Mouse (Mus musculus) layer of hippocampus, postnatal 14 days (tissue): Measurements from ENCODE around the gene Nedd9. TPM values are rescaled to one million over a fixed set of nuclear protein-coding genes. Genes with fewer than 3 reads are reported as not detected.
A peak's percentile ranks its signal among the peaks of the same experiment; 100 is the strongest.
"Not testable (repeated sequence)": the region's sequence is repeated elsewhere in the genome, so short reads cannot be mapped to it uniquely, and the experiment has no call there.

Source experiments
- DNase-seq, 2 experiments: peaks; one replicate each; pipeline ENCODE4 v3.0.0; 2021 to 2022; ENCODE audit warnings: low spot score in 2 of 2, mixed read lengths in 1 of 2
- total RNA-seq, 2 experiments: library from RNA; stranded (reverse); gene quantifications; 2 replicates each; pipeline ENCODE4 v1.2.3; 2021

Nedd9 gene
- total RNA-seq, 2 experiments from 2014 or later, result 16.5 to 20.6 TPM

DNA sequence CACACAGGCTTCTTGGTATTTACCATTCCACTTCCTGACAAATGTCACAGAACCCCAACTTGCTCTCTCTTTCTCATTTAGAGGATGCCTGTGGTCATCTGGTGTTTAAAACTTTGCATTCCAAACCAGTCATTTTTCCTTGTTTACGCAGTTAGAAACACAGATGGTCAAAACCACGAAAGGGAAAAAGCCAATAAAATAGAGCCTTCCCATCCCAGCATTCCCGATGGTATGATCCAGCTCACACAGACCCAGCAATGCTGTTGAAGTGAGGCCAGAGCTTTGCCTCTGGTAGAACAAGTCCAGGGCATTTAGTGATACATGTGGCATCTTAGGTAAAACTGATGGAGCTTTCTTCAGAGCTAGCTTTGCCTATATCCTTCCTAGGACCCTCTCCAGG lies 165.7 kb downstream of the Nedd9 start:
- no peak for DNase-seq

DNA sequence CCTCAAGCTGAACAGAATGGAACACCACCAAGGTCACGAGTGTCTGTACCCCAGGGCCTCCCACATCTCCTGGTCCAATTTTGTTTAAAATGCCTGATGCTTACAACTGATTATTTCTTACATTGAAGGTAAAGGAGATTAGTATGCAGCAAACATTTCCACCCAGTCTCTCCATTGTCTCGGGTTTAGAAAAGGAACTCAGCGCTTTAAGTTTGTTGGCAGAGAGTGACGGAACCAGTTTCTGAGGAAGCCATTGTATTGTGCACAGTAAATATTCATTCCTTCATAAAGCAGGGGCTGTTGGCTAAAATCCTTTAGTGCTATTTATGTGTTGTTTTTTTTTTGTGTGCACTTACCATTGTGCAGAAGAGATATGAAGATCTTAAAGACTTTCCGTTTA lies 166.4 kb downstream of the Nedd9 start:
- DNase-seq, result no peak

DNA sequence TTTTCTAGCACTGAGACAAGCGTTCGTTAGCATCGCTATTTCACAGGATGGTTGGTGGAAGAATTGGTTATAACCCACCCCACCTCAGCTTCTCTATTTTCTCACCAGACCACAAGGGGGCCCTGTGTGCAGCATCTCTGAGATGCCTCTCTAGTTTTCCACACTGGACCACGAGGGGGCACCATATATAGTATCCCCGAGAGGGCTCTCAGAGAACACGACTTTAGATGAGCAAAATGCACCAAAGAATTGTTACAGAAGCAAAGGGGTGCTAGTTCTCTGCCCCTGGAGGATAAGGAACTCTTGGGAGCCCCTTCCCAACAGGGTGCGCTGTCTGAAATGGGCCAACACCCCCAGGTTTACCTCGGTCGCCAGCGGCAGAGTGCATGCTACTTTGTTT lies 184.4 kb downstream of the Nedd9 start:
- peak; percentile 76 to 83 for DNase-seq

DNA sequence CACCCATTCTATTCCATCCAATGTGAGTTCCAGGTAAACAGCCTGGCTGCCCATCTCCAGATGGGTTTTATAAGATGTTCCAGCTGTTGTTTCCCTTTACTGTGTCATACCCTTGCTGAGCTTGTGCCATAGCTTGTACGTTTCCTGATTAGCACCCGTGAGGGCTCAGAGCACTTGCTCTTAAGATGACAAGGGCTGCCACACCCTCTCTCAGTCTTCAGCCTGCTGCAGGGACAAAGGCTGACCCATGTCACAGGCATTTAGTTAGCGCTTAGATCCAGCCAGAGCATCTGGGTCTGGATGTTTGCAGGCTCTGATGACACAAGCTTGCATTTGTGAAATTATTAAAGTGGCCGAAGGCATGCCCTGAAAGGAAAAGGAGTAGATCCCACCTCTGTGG lies 187.1 kb downstream of the Nedd9 start:
- no peak for DNase-seq

DNA sequence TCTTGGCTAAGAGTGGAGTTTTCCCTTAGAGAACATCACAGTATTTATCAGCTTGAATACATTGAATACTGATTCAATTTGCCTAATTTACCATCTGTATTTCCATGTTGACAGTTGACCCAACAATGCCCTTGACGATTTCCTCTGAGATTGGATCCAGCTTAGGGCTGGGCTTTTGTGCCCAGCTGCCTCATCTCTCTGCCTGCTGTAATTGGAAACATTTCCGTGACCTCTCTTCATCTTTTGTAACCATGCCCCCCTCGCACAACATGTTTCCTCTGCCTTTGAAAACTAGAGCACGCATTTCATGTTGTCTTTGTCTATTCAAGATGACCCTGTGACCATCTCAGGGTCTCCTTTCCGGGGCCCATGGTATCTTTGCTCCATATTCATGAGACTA lies 188.2 kb downstream of the Nedd9 start:
- no peak for DNase-seq

DNA sequence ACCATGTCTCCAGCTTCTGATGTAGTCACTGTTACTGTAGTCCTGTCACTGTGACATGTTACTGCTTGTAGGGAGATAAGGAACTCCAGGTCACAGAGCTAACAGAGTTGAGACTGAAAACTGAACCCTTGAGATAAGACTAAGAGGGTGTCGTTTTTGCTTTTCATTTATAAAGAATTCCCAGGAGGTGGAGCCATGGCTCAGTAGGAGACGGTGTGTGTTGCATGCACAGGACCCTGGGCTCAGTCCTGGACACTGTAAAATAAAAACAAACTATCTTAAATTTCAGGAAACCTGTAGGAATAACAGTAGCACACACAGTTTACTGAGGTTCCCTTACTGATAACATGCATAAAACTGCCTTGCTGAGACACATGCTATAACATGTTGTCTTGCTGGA lies 188.6 kb downstream of the Nedd9 start:
- no peak for DNase-seq

DNA sequence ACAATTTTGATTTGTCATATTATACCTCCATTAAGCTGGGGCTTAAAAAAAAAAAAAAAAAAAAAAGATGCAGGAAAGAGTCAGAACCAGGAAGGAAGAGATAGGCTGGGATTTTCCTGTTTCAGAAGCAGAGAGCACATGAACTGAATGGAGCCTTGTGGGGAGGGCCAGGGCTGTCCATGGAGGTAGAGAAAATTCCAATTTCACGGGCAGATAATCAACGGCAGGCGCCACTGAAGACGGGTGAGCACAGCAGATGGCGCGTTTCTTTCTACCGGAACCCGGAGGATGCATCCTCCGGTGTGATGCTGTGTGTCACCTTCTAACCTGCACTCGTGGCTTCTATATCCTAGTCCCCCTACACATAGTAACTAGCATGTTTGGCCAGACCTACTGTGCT lies 190.8 kb downstream of the Nedd9 start:
- DNase-seq, result no peak

DNA sequence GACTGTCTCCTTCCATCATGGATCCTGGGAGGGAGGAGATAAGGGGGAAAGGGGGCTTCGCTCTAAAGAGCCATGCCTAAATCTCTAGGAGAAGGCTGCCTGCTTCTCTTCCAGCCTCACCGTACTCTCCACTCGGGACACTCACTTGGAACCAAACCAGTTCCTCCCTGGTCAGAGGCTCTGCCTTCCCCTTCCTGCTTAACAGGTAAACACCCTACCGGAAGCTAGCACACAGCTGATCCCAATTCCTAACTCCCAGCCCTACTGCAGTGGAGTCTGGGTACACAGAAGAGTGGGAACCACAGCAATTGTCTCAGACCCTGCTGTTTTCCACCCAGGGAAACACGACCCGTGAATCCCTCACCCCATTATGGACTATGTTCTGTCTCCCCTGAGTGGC lies 191.3 kb downstream of the Nedd9 start:
- no peak for DNase-seq

DNA sequence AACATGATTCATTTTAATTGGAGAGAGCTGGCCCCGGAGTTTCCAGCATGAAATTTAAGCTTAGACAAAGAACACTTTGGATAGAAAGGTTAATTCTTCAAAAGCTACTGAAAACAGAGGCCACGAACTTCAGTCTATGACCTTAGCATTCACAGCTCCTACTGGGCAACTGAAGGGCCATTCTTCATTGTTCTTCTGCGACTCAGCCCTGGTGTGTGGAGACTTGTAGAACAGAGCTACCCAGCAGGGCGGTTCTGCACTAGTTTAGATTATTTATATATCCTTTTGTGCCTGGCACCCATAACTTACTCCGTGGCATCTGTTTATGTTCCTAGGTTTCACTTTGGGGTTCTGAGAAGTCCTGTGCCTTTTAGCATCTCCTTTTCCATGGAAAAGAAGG lies 193.6 kb downstream of the Nedd9 start:
- DNase-seq, result no peak

DNA sequence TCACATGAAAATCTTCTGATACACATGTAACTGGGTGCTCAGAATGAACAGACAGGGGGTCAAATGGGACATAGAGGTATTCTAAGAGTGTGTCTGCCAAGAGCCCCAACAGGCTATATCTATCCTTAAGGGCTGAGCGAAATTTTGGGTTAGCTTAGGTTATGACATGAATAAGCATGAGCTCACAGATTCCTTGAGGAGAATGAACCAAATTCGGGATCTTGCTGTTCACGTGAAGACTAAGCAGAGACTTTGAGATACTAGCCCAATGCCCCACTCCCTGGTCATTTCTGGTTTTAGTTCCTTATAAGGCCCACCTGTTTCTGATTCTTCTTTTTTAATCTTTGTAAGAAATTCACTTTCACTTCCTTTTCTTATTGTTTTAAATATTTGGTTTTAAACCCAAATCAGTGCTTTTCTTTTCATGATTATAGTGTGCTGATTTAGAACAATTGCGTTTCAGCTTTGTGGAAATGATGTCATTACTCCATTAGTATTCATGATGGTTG lies 195.6 kb downstream of the Nedd9 start:
- DNase-seq, result no peak

DNA sequence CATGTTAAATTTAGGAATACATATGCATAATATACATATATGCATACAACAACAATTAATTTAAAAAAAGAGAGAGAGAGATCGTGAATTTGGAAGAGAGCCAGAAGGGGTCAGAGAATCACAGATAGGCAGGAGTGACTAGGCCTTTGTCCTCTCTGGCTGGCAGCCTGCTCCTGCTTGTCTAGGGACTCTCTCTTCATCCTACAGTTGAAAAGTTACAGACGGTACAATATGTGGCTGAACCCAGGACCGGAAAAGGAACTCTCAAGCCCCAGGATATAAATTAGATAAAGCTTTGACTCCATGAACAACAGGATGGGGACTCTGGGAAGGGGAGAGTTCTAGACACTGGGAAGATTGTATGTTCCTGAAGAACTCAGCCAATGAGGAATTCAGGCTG lies 200.9 kb downstream of the Nedd9 start:
- DNase-seq, result no peak

DNA sequence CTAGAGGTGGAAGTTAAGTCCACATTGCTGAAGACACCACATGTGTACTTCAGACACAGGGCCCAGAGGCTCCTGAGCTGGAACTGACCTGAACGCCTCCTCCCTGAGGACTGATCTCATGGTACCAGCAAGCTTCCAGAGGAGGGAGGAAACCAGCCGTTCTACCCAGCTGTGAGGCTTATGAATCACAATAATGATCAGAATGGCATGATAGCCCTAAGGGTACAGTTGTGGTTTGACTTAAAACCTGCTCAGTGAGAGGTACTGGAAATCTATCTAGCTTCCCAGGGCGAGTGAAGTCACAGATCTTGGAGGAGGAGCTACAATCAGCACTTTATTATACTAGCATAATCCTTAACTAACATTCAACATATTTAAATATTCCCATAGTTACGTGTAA lies 201.7 kb downstream of the Nedd9 start:
- DNase-seq, result no peak

DNA sequence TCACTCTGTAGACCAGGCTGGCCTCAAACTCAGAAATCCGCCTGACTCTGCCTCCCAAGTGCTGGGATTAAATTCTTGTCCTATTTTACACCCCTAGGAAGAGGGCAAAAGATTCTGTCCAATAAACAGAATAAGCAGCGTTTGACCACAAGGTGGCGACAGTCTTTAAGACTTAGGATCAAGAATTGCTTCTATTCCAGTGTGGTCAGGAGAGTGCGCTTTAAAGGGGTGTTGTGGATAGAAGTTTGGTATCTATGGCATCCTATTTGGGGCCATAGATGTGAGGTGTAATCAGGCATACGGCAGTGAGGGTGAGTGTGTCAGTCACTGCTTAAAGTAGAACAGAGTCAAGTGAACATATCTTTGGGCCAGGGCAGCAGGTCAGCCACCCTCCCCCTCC lies 203.9 kb downstream of the Nedd9 start:
- DNase-seq, result peak; percentile 58 to 82

DNA sequence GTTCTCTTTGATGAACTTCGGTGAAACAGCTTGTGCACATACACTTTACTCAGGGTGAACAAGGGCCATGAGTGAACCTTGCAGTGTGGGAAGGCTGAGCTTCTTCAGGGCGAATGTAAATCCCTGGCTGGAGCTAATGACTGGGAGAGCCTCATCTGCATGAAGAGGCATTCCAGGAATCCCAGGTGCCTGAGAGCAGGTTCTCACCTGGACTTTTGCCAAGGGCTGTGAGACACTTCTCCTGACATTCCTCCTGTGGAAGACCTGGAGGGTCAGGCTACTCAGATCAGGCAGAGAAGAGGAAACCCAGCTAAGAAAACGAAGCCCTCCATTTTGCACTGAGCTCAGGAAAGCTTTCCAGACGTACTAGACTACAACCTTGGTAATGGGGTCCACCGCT lies 206.5 kb downstream of the Nedd9 start:
- no peak for DNase-seq

DNA sequence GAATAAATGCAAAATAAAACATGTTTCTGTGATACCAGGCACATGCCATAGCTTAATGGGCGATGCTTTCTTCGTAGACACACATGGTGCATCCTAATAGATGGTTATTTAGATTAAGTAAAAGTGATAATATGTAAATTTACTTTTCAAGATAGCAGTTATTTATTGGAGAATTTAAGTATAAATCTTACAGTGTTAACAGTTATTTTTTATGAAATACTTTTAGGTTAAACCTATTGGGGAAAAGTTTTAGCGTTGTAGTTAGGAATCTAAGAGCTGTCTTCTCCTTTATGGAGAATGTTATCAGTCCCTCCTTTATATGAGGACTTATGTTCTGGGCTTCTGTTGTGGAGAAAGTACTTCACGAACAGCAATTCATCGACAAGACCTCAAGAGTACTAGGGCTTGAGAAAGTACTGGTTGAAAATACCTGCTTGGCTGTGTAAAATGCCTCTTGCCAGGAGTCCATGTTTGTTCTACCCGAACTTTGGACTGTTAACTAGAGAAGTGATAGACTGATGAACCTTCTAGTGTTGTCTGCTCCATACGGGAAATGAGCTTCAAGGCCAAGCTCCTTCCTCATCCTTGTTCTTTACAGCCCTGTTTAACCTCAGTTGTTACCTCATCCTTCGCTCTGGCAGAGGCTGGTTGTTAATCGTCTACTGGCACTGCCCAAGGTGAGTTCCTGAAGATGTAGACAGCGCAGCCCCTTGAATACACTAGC lies 213.1 kb downstream of the Nedd9 start, which contains the start of gene Gm17364:
Gene Gm17364 (minus strand): TSS at position 51 of the 724 bp plus-strand sequence.
- no peak for DNase-seq

DNA sequence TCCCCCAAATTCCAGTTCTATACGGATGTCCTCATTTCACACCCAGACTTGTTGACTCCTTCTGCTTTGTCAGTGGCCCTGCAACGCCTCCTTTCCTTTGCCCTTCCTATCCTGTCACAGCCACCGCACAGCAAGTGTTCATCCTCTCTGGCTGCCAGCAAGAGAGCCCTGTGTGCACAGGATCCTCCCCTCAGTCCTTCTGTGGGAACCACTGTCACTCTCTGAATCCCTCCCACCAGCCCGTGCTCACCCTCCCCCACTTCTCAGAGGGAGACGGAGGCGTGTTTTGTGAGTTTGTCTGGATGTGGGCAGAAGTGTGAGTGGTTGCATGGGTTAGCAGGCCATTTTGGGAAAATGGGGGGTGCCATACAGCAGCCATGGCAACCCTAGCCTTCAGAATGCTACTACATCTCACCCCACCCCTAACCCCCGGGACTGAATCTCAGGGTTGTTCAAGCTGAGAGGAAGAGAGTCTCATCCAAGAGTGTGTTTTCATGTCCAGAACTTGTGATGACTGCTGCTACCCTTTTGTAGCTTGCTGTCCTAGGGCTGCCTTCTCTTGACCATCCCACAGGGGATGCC lies 219.2 kb downstream of the Nedd9 start:
- DNase-seq, result no peak

DNA sequence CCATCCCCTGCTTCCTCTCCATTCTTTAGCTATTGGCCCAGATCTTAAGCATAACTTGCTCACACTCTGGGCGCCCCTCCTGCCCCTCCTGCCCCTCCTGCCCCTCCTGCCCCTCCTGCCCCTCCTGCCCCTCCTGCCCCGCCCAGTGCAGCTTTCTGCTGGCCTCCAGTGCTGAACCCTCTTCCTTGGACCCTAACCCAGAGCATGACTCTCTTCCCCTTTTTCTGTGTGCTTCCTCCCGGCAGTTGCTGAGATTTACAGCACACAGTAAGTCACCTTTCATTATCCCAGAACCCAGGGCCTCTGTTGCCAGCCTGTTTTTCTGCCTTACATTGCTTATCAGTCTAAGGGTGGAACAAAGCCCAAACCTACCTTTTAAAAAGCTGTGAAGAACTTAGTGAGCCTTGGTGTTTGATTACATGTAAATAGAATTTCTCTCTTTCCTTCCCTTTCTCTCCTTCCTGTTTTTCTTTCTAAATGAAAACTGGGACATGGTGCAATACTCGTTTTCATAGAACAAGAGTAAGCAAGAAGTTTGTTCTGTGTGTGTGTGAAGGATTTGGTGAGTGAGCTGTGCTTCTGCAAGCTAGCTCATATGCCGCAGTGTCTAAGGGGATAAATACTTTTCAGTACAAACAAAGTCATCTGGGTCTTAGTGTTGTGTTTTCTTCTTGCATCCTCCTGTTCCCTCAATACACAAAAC lies 223.7 kb downstream of the Nedd9 start:
- DNase-seq, result no peak

DNA sequence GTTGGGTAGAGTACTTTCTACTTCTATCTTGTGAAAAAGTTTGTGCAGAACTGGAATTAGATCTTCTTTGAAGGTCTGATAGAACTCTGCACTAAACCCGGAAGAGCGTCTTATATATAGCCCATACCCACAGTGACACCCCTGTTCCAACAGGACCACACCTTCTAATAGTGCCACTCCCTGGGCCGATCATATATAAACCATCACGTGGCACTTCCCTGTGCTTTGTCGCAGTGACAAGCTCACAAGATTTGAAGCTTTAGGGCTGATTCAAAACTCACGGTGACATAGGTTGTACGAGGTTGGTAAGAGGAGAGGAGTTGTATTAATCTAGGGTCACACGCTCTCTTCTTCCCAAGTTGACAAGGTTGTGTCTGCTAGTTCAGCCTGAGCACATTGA lies 225.5 kb downstream of the Nedd9 start:
- not testable (repeated sequence) for DNase-seq
